Mouse (Mus musculus) G1E (cell line): ENCODE measurements around the gene Gm10251. TPM values are rescaled to one million over a fixed set of nuclear protein-coding genes. Genes with fewer than 3 reads are reported as not detected.
"Not testable (repeated sequence)": the region's sequence is repeated elsewhere in the genome, so short reads cannot be mapped to it uniquely, and the experiment has no call there.

ENCODE experiments used
- ATAC-seq: 2 replicates; pipeline ENCODE4 v1.8.0; 2016; ENCODE audit warnings: mild to moderate bottlenecking; ENCODE audit not compliant: insufficient number of reproducible peaks, poor library complexity, low FRiP score, severe bottlenecking; ENCODE audit errors: extremely low read depth
- DNase-seq: peaks from one replicate; pipeline ENCODE4 v3.0.0; 2012; ENCODE audit warnings: low spot score
- H3K27me3 ChIP-seq: 2 replicates; pipeline ENCODE4 v1.6.1; 2012; ENCODE audit warnings: mild to moderate bottlenecking, low read length, inconsistent platforms; ENCODE audit not compliant: insufficient read depth
- H3K36me3 ChIP-seq: replicated peaks from 2 replicates; pipeline ENCODE3; 2012; ENCODE audit warnings: mild to moderate bottlenecking, inconsistent platforms
- H3K4me1 ChIP-seq: 2 replicates; pipeline ENCODE4 v1.6.1; 2012; ENCODE audit warnings: low read depth, low read length, inconsistent platforms, mixed read lengths; ENCODE audit not compliant: insufficient read depth
- H3K4me3 ChIP-seq: 2 replicates; pipeline ENCODE4 v1.5.1; 2012; ENCODE audit warnings: low read depth, mild to moderate bottlenecking, inconsistent platforms, low read length, moderate library complexity, mixed read lengths
- H3K9me3 ChIP-seq: replicated peaks from 2 replicates; pipeline ENCODE4 v1.6.1; 2012; ENCODE audit warnings: inconsistent platforms
- polyA plus RNA-seq: library from polyadenylated mRNA; stranded (reverse); fragments of >175 nt; gene quantifications from 2 replicates; pipeline ENCODE4 v1.2.3, GENCODE M21; 2012
- total RNA-seq, 2 experiments: library from RNA; stranded (forward) in 1 of 2; stranded (reverse) in 1 of 2; fragments of 200-1000 nt in 1 of 2; fragments of >200 nt in 1 of 2; fragmentation: Nextera tagmentation in 1 of 2; gene quantifications; 2 replicates each; pipeline ENCODE4 v1.2.3; 2014 to 2017

Gene Gm10251
- total RNA-seq (2014; fragmentation: Nextera tagmentation) (not detected in 2 replicates), total RNA-seq (2017) (0.16 TPM in 1 of 2 replicates, not detected in the other), polyA plus RNA-seq (not detected in 2 replicates)

DNA sequence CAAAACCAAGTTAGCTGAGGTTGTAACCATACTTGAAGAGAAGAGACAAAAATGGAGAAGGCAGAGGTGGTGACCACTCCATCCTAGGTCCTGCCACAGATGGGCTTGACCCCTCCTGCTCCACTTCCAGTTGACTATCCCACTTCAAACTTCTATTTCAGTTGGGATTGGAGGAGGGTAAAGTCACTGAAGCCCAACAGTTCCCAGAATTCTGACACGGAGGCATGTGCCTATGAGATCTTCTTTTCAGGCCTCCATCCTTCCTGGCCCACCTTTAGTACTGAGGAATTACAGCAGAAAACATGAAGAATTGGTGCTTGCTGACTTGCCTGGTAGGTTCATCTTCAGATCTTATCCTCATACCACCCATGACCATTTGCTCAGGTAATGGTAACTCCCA is at the start of gene Gm10251:
Gene Gm10251, minus strand, starts transcription at position 101 of the 400 bp plus-strand sequence.
- not testable (repeated sequence) for H3K27me3 ChIP-seq, H3K36me3 ChIP-seq, H3K9me3 ChIP-seq, DNase-seq, ATAC-seq, H3K4me3 ChIP-seq, H3K4me1 ChIP-seq

DNA sequence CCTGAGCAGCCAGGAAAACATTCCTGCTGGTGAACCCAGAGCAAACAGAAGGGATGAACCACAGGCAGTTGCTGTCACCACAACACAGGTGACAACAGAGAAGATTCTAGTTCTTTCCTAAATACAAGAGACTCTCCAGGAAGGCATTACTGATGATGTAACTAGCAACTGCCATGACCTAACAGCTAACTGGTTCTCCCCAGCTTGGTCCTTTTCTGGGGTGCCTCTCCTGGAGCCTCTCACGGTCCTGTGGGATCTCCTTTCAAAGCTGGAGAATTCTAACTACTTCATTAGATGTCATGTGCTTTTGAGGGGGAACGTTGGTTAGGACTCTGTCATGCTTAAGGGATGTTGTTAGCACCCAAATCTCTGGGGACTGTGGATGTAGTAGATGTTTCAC is 36.2 kb upstream of the Gm10251 start, which contains the start of gene Gm8050:
Gene Gm8050, minus strand, starts transcription at position 101 of the 400 bp plus-strand sequence.
- not testable (repeated sequence) for H3K4me1 ChIP-seq, H3K4me3 ChIP-seq, H3K27me3 ChIP-seq, ATAC-seq, H3K36me3 ChIP-seq, DNase-seq, H3K9me3 ChIP-seq

DNA sequence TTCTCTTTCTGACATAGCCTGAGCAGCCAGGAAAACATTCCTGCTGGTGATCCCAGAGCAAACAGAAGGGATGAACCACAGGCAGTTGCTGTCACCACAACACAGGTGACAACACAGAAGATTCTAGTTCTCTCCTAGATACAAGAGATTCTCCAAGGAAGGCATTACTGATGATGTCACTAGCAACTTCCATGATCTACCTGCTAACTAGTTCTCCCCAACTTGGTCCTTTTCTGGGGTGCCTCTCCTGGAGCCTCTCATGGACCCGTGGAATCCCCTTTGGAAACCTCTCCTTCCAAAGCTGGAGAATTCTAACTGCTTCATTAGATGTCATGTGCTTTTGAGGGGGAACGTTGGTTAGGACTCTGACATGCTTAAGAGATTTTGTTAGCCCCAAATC is 61.7 kb downstream of the Gm10251 start, which contains the start of gene Gm3460:
Gene Gm3460, minus strand, starts transcription at position 101 of the 400 bp plus-strand sequence.
- ATAC-seq, H3K27me3 ChIP-seq, DNase-seq, H3K4me3 ChIP-seq, H3K9me3 ChIP-seq, H3K36me3 ChIP-seq, H3K4me1 ChIP-seq: not testable (repeated sequence)

DNA sequence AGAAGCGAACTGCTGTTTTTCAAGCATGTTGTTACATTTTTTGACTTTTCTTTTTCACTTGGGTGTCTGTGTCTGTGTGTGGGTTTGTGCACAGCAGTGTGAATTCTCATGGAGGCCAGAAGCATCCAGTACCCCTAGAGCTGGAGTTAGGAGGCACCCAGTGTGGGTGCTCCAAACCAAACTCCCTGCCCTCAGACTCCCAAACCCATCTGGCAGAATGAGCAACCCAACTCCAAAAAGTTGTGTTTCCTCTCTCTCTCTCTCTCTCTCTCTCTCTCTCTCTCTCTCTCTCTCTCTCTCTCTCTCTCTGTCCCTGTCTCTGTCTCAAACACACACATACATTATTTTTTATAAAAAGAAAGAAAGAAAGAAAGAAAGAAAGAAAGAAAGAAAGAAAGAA is 77.5 kb downstream of the Gm10251 start:
- not testable (repeated sequence) for H3K4me3 ChIP-seq, H3K27me3 ChIP-seq, ATAC-seq, H3K9me3 ChIP-seq, H3K4me1 ChIP-seq, DNase-seq, H3K36me3 ChIP-seq

- not testable (repeated sequence) for H3K4me1 ChIP-seq, H3K9me3 ChIP-seq, H3K4me3 ChIP-seq, ATAC-seq, DNase-seq, H3K36me3 ChIP-seq, H3K27me3 ChIP-seq
Observed at GRCm38 (mm10) chr14:6605004-6605403, 79.0 kb downstream of the Gm10251 start.

DNA sequence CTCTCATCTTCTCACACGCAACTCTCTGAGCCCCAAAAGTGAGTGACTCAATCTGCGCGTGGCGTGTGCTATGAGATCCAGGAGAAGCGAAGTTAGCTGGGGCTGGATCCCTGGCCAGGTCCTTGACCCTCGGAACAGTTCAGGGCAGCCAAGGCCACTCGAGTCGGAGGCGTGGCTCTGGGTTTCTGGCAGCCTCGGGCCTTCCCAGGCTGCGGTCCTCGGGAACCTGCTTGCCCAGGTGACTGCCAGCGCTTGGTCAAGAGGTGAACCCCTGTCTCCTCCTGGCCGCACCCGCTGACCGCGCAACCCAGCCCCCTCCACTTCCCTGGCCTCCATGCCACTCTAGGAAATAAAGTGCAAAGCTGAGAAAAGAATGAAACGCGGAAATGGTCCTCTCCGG is 79.4 kb downstream of the Gm10251 start:
- not testable (repeated sequence) for DNase-seq, ATAC-seq

GRCm38 (mm10) chr14:6590513-6590912 is 93.5 kb downstream of the Gm10251 start, which contains the start of gene Gm3629:
Gene Gm3629, minus strand, starts transcription at chr14:6590613.
- DNase-seq, H3K4me1 ChIP-seq, H3K9me3 ChIP-seq, ATAC-seq, H3K4me3 ChIP-seq, H3K27me3 ChIP-seq, H3K36me3 ChIP-seq: not testable (repeated sequence)

More for the DNA sequence above, 79.4 kb downstream of the Gm10251 start:
- not testable (repeated sequence) for H3K36me3 ChIP-seq, H3K4me3 ChIP-seq, H3K27me3 ChIP-seq, H3K4me1 ChIP-seq, H3K9me3 ChIP-seq

Other genes starting within 250 kb of the Gm10251 start
- gene Gm3594, start 239.6 kb downstream of the Gm10251 start, total RNA-seq (2014; fragmentation: Nextera tagmentation): not detected in 2 replicates
- 0.22 and 0.58 TPM in 2 replicates for gene Gm3594, start 239.6 kb downstream of the Gm10251 start, total RNA-seq (2017)
- gene Gm3594, start 239.6 kb downstream of the Gm10251 start, polyA plus RNA-seq: not detected in 2 replicates
- not detected in 2 replicates for gene Gm8356, start 146.9 kb downstream of the Gm10251 start, total RNA-seq (2014; fragmentation: Nextera tagmentation)
- not detected in 2 replicates for gene Gm8356, start 146.9 kb downstream of the Gm10251 start, total RNA-seq (2017)
- gene Gm8356, start 146.9 kb downstream of the Gm10251 start, polyA plus RNA-seq: not detected in 2 replicates
- gene Gm3629, start 93.6 kb downstream of the Gm10251 start, total RNA-seq (2014; fragmentation: Nextera tagmentation): not detected in 2 replicates
- 0.33 TPM in 1 of 2 replicates, not detected in the other for gene Gm3629, start 93.6 kb downstream of the Gm10251 start, total RNA-seq (2017)
- gene Gm3629, start 93.6 kb downstream of the Gm10251 start, polyA plus RNA-seq: not detected in 2 replicates
- gene Gm3460, start 61.8 kb downstream of the Gm10251 start, total RNA-seq (2014; fragmentation: Nextera tagmentation): not detected in 2 replicates
- not detected in 2 replicates for gene Gm3460, start 61.8 kb downstream of the Gm10251 start, total RNA-seq (2017)
- gene Gm3460, start 61.8 kb downstream of the Gm10251 start, polyA plus RNA-seq: not detected in 2 replicates
- gene Gm8050, start 36.1 kb upstream of the Gm10251 start, total RNA-seq (2014; fragmentation: Nextera tagmentation): not detected in 2 replicates
- gene Gm8050, start 36.1 kb upstream of the Gm10251 start, total RNA-seq (2017): 0.12 and 0.16 TPM in 2 replicates
- not detected in 2 replicates for gene Gm8050, start 36.1 kb upstream of the Gm10251 start, polyA plus RNA-seq
- gene Gm3636, start 58.2 kb upstream of the Gm10251 start, total RNA-seq (2014; fragmentation: Nextera tagmentation): not detected in 2 replicates
- gene Gm3636, start 58.2 kb upstream of the Gm10251 start, total RNA-seq (2017): not detected in 2 replicates
- gene Gm3636, start 58.2 kb upstream of the Gm10251 start, polyA plus RNA-seq: not detected in 2 replicates
- not detected in 2 replicates for gene Gm8362, start 90.2 kb upstream of the Gm10251 start, total RNA-seq (2014; fragmentation: Nextera tagmentation)
- not detected in 2 replicates for gene Gm8362, start 90.2 kb upstream of the Gm10251 start, total RNA-seq (2017)
- not detected in 2 replicates for gene Gm8362, start 90.2 kb upstream of the Gm10251 start, polyA plus RNA-seq
- gene Gm3642, start 156.1 kb upstream of the Gm10251 start, total RNA-seq (2014; fragmentation: Nextera tagmentation): not detected in 2 replicates
- 0.22 TPM in 1 of 2 replicates, not detected in the other for gene Gm3642, start 156.1 kb upstream of the Gm10251 start, total RNA-seq (2017)
- not detected in 2 replicates for gene Gm3642, start 156.1 kb upstream of the Gm10251 start, polyA plus RNA-seq
- not detected in 2 replicates for gene Gm3667, start 205.8 kb upstream of the Gm10251 start, total RNA-seq (2014; fragmentation: Nextera tagmentation)
- not detected in 2 replicates for gene Gm3667, start 205.8 kb upstream of the Gm10251 start, total RNA-seq (2017)
- not detected in 2 replicates for gene Gm3667, start 205.8 kb upstream of the Gm10251 start, polyA plus RNA-seq